Mouse (Mus musculus) midbrain, postnatal 0 days (tissue): ENCODE data around the gene Ergic1. TPM values are rescaled to one million over a fixed set of nuclear protein-coding genes. Genes with fewer than 3 reads are reported as not detected.

Experiments used
- ATAC-seq: fragments of 200-750 bp; cut with Nextera tagmentation; 2 replicates; pipeline ENCODE4 v1.8.0; 2017; ENCODE audit warnings: moderate number of reproducible peaks, mild to moderate bottlenecking, moderate TSS enrichment, moderate library complexity; ENCODE audit not compliant: low FRiP score
- DNase-seq: peaks from one replicate; pipeline ENCODE4 v3.0.0-alpha.2; 2015; ENCODE audit warnings: low spot score
- H3K27ac ChIP-seq: fragments of 300-500 bp; sonication (generic); 2 replicates; pipeline ENCODE4 v1.5.1; 2014; ENCODE audit warnings: low read depth, mild to moderate bottlenecking, low read length, mixed read lengths
- H3K27me3 ChIP-seq: fragments of 300-500 bp; sonication (generic); 2 replicates; pipeline ENCODE4 v1.6.1; 2014; ENCODE audit warnings: low read length, control low read depth, mixed read lengths; ENCODE audit not compliant: insufficient read depth
- H3K36me3 ChIP-seq: fragments of 300-500 bp; sonication (generic); 2 replicates; pipeline ENCODE4 v1.6.1; 2014; ENCODE audit warnings: low read length, control low read depth, mixed read lengths; ENCODE audit not compliant: insufficient read depth
- H3K4me1 ChIP-seq: fragments of 300-500 bp; sonication (generic); 2 replicates; pipeline ENCODE4 v1.6.1; 2014; ENCODE audit warnings: mild to moderate bottlenecking, control low read depth, antibody characterized with exemption, low read length, mixed read lengths; ENCODE audit not compliant: insufficient read depth
- H3K4me2 ChIP-seq: fragments of 300-500 bp; sonication (generic); 2 replicates; pipeline ENCODE4 v1.6.1; 2014; ENCODE audit warnings: low read depth, mild to moderate bottlenecking, low read length, mixed read lengths; ENCODE audit not compliant: poor library complexity, severe bottlenecking
- H3K4me3 ChIP-seq: fragments of 300-500 bp; sonication (generic); 2 replicates; pipeline ENCODE4 v1.5.1; 2014; ENCODE audit warnings: low read depth, mild to moderate bottlenecking, low read length, moderate library complexity
- H3K9ac ChIP-seq: fragments of 300-500 bp; sonication (generic); replicated peaks from 2 replicates; pipeline ENCODE4 v1.6.1; 2014; ENCODE audit warnings: mild to moderate bottlenecking, low read length, moderate library complexity, mixed read lengths; ENCODE audit not compliant: poor library complexity, severe bottlenecking
- H3K9me3 ChIP-seq: fragments of 300-500 bp; sonication (generic); 2 replicates; pipeline ENCODE4 v1.6.1; 2016; ENCODE audit warnings: low read length, control low read depth
- CTCF ChIP-seq: IDR thresholded peaks from 2 replicates; pipeline ENCODE4 v1.5.1; 2016; ENCODE audit warnings: antibody characterized with exemption, mild to moderate bottlenecking
- WGBS: fragments of 180-500 bp; shearing (Covaris S2); extraction: QIAGEN DNeasy Blood & Tissue Kit; methylation state at CpG from one replicate; pipeline ENCODE4 v1.1.7; 2014; 5-methylcytosine and 5-hydroxymethylcytosine counted together
- polyA plus RNA-seq: library from polyadenylated mRNA; unstranded; fragments of >200 nt; fragmentation: Nextera tagmentation; extraction: Ambion mirVana; gene quantifications from 2 replicates; pipeline ENCODE4 v1.2.1, GENCODE M21; 2015
- total RNA-seq: library from RNA; depleted of rRNA; stranded (reverse); fragments of >200 nt; gene quantifications from 2 replicates; pipeline ENCODE4 v1.2.3, GENCODE M21; 2014

Gene Ergic1
- total and polyA plus RNA-seq, 2 experiments from 2014 or later, result 99.6 to 216 TPM

- peak overlapping the region; percentile 95 for H3K27ac ChIP-seq
- peaks cover 10% of the 10 kb centered on the region for H3K4me1 ChIP-seq
- H3K27me3 ChIP-seq, result no peaks in the 10 kb centered on the region
- no peaks in the 10 kb centered on the region for H3K9me3 ChIP-seq
- peak overlapping the region; percentile 77 for H3K4me3 ChIP-seq
- DNase-seq (peak; percentile 78), ATAC-seq (peak; percentile 91)
- H3K4me2 ChIP-seq, result peak overlapping the region; percentile 64
- 3% methylated on average over 26 of the region's 26 CpGs for WGBS
- H3K9ac ChIP-seq, result peak overlapping the region; percentile 86
- TF ChIP-seq CTCF, result peak; percentile 55
- 0 out of 2 replicates have a peak, but pooled peaks cover 2% of the 10 kb centered on the region for H3K36me3 ChIP-seq
These were observed 115.5 kb downstream of the Ergic1 start for GRCm38 (mm10) chr17:26676616-26677376.

GRCm38 (mm10) chr17:26677711-26678637 is 116.7 kb downstream of the Ergic1 start:
- Histone ChIP-seq H3K9ac (no peak overlapping the region), H3K4me3 (peak overlapping the region; percentile 77; the same call in 1 of the 2 replicates), H3K9me3 (no peaks in the 10 kb centered on the region), H3K27me3 (no peaks in the 10 kb centered on the region), H3K4me1 (peaks cover 10% of the 10 kb centered on the region), H3K36me3 (peaks cover 4% of the 10 kb centered on the region; the same call in 1 of the 2 replicates), H3K4me2 (peak overlapping the region; percentile 64), H3K27ac (no peak overlapping the region)
- no peak for TF ChIP-seq CTCF
- WGBS, result 77% methylated on average over 7 of the region's 7 CpGs
- DNase-seq (no peak), ATAC-seq (no peak)

DNA sequence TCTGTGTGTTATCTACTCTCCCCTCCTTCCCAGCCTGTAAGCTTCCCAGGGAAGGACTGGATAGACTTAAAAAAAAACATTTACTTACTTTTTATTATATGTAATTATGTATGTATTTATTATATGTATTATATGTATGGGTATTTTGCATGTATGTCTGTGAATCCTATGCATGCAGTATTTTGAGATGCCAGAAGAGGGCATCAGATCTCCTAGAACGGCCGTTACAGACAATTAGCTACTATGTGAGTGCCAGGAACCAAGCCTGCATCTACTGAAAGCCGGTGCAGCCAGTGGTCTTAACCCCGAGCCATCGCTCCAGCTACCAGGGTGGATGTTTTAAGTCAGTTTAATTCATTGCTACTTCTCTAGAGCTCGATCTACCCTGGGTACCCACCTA is 120.0 kb downstream of the Ergic1 start:
- ATAC-seq, result no peak
- H3K9me3 ChIP-seq, result no peaks in the 10 kb centered on the region
- H3K4me3 ChIP-seq, result no peak overlapping the region
- WGBS, result 94% methylated on average over 6 of the region's 6 CpGs
- H3K9ac ChIP-seq, result no peak overlapping the region
- DNase-seq, result no peak
- H3K4me1 ChIP-seq, result peaks cover 10% of the 10 kb centered on the region
- no peaks in the 10 kb centered on the region for H3K27me3 ChIP-seq
- TF ChIP-seq CTCF, result peak; percentile 43
- no peak overlapping the region for H3K27ac ChIP-seq
- peaks cover 19% of the 10 kb centered on the region for H3K36me3 ChIP-seq
- H3K4me2 ChIP-seq, result no peak overlapping the region

GRCm38 (mm10) chr17:26686334-26687000 is 125.2 kb downstream of the Ergic1 start:
- no peak overlapping the region for H3K4me3 ChIP-seq
- no peak overlapping the region for H3K4me2 ChIP-seq
- ATAC-seq, result no peak
- no peak for TF ChIP-seq CTCF
- H3K9ac ChIP-seq, result no peak overlapping the region
- H3K27me3 ChIP-seq, result no peaks in the 10 kb centered on the region
- no peak for DNase-seq
- H3K36me3 ChIP-seq, result peaks cover 17% of the 10 kb centered on the region
- H3K4me1 ChIP-seq, result no peaks in the 10 kb centered on the region
- no peaks in the 10 kb centered on the region for H3K9me3 ChIP-seq
- 94% methylated on average over 17 of the region's 17 CpGs for WGBS
- H3K27ac ChIP-seq, result no peak overlapping the region

GRCm38 (mm10) chr17:26688795-26689735 is 127.8 kb downstream of the Ergic1 start:
- DNase-seq (peak; percentile 79), ATAC-seq (no peak)
- no peak overlapping the region for H3K4me3 ChIP-seq
- no peaks in the 10 kb centered on the region for H3K4me1 ChIP-seq
- peak overlapping the region; percentile 43 for H3K27ac ChIP-seq
- no peaks in the 10 kb centered on the region for H3K27me3 ChIP-seq
- no peaks in the 10 kb centered on the region for H3K9me3 ChIP-seq
- H3K9ac ChIP-seq, result 0 out of 2 replicates have a peak overlapping the region, but pooled peaks have one; percentile 1
- H3K36me3 ChIP-seq, result peaks cover 6% of the 10 kb centered on the region; the same call in 1 of the 2 replicates
- WGBS, result 65% methylated on average over 8 of the region's 8 CpGs
- TF ChIP-seq CTCF, result no peak
- no peak overlapping the region for H3K4me2 ChIP-seq
